Mouse (Mus musculus): Measurements from ENCODE around the gene Rad50. TPM values are rescaled to one million over a fixed set of nuclear protein-coding genes. Genes with fewer than 3 reads are reported as not detected.

Rad50 gene
- polyA plus RNA-seq, 1 experiment from 2014 or later: 15.7 TPM

GRCm38 (mm10) chr11:53635590-53636182, 71.4 kb downstream of the Rad50 start:
- Histone ChIP-seq H3K4me3 (ENCODE audit: low read depth, low read length) (peak overlapping the region; percentile 32; the same call in 1 of the 2 replicates), H3K4me2 (replicated peaks; ENCODE audit: low read depth) (peak overlapping the region; percentile 58), H3K27me3 (ENCODE audit: control insufficient read depth, insufficient read depth, low read length) (no peaks in the 10 kb centered on the region), H3K27ac (replicated peaks) (no peak overlapping the region), H3K9ac (ENCODE audit: low read length) (0 out of 2 replicates have a peak overlapping the region, but pooled peaks have one; percentile 18), H3K9me3 (ENCODE audit: control insufficient read depth, low read length) (no peaks in the 10 kb centered on the region), H3K36me3 (ENCODE audit: control insufficient read depth, insufficient read depth, low read length) (no peaks in the 10 kb centered on the region), H3K4me1 (replicated peaks; ENCODE audit: control insufficient read depth, insufficient read depth) (no peaks in the 10 kb centered on the region)
- 46% methylated on average over 9 of the region's 9 CpGs for WGBS
- ATAC-seq (ENCODE audit: low FRiP score, low TSS enrichment) (no peak), DNase-seq (ENCODE audit: low spot score) (no peak)
- TF ChIP-seq EP300 (optimal IDR thresholded peaks at IDR 0.05) (no peak), CTCF (IDR thresholded peaks at IDR 0.05; ENCODE audit: low read depth) (no peak)

DNA sequence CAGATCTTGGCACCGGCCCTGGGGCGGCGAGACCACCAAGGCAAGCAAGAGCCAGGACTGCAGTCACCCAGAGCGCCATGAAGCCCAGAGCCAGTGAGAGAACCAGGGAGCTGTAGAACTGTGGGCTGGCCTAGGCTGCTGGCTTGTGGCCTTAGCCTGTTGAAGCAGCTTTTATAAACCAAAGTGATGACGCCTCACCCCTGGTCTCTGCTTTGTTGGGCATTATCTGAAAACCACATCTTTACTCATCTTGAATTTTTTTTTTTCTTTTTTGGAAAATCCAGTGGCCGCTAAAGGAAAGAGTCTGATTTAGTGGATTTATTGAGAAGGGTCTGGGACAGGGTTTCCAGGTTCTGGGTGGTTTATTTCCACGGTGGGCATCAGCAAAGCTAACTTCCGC, 72.6 kb downstream of the Rad50 start, which contains the start of gene Il13:
Gene Il13 (minus strand): TSS at position 147 of the 400 bp plus-strand sequence.
- no peak for ATAC-seq (ENCODE audit: low FRiP score, low TSS enrichment)
- no peak within 1 kb of the TSS for H3K4me3 ChIP-seq (ENCODE audit: low read depth, low read length)

GRCm38 (mm10) chr11:53633644-53634043, 73.5 kb downstream of the Rad50 start:
- no peaks in the 10 kb centered on the region for H3K4me1 ChIP-seq (replicated peaks; ENCODE audit: control insufficient read depth, insufficient read depth)
- no peak overlapping the region for H3K27ac ChIP-seq (replicated peaks)
- TF ChIP-seq EP300 (optimal IDR thresholded peaks at IDR 0.05) (no peak), CTCF (IDR thresholded peaks at IDR 0.05; ENCODE audit: low read depth) (no peak)
- H3K4me3 ChIP-seq (ENCODE audit: low read depth, low read length): no peak overlapping the region
- ATAC-seq (ENCODE audit: low FRiP score, low TSS enrichment): no peak
- no peaks in the 10 kb centered on the region for H3K27me3 ChIP-seq (ENCODE audit: control insufficient read depth, insufficient read depth, low read length)
- no peaks in the 10 kb centered on the region for H3K9me3 ChIP-seq (ENCODE audit: control insufficient read depth, low read length)
- no peak overlapping the region for H3K4me2 ChIP-seq (replicated peaks; ENCODE audit: low read depth)
- DNase-seq (ENCODE audit: low spot score): no peak
- WGBS: 84% methylated on average over 7 of the region's 7 CpGs
- H3K36me3 ChIP-seq (ENCODE audit: control insufficient read depth, insufficient read depth, low read length): no peaks in the 10 kb centered on the region
- H3K9ac ChIP-seq (ENCODE audit: low read length): no peak overlapping the region

More for the DNA sequence above, 72.6 kb downstream of the Rad50 start, which contains the start of gene Il13:
- H3K27ac ChIP-seq (replicated peaks): no peak within 1 kb of the TSS
- TF ChIP-seq EP300 (optimal IDR thresholded peaks at IDR 0.05) (no peak), CTCF (IDR thresholded peaks at IDR 0.05; ENCODE audit: low read depth) (no peak)
- H3K4me1 ChIP-seq (replicated peaks; ENCODE audit: control insufficient read depth, insufficient read depth): no peaks in the 10 kb centered on the region
- DNase-seq (ENCODE audit: low spot score): no peak
- H3K27me3 ChIP-seq (ENCODE audit: control insufficient read depth, insufficient read depth, low read length): no peaks in the 10 kb centered on the region
- 92% methylated on average over 8 of the region's 8 CpGs for WGBS
- H3K36me3 ChIP-seq (ENCODE audit: control insufficient read depth, insufficient read depth, low read length): no peaks in the 10 kb centered on the region
- no peak within 1 kb of the TSS for H3K9ac ChIP-seq (ENCODE audit: low read length)
- H3K4me2 ChIP-seq (replicated peaks; ENCODE audit: low read depth): no peak within 1 kb of the TSS
- no peaks in the 10 kb centered on the region for H3K9me3 ChIP-seq (ENCODE audit: control insufficient read depth, low read length)

DNA sequence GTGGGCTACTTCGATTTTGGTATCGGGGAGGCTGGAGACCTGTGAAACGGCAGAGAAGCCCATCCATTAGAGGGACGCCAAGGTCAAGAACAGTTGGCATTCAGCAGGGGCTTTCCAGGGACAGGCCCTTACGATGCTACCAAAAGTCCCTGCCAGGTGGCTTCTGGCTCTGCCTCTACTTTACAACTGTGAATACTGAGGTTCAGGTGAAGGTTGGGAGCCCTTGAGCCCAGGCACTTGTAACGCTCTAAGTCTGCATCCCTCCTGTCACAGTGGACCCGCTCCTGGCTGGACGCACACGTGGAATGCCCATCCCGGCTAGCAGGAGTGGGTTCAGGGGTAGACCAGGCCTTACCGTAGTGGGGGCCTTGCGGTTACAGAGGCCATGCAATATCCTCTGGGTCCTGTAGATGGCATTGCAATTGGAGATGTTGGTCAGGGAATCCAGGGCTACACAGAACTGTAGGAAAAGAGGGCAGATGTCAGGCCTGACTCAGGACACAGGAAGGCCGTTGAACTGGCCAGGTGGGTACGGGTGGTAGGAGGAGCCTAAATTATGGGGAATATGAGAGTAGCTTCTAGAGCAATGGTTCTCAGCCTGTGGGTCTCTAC, 74.9 kb downstream of the Rad50 start:
- no peaks in the 10 kb centered on the region for H3K27me3 ChIP-seq (ENCODE audit: control insufficient read depth, insufficient read depth, low read length)
- DNase-seq (ENCODE audit: low spot score) (no peak), ATAC-seq (ENCODE audit: low FRiP score, low TSS enrichment) (no peak)
- H3K9me3 ChIP-seq (ENCODE audit: control insufficient read depth, low read length): no peaks in the 10 kb centered on the region
- 73% methylated on average over 14 of the region's 14 CpGs for WGBS
- no peaks in the 10 kb centered on the region for H3K36me3 ChIP-seq (ENCODE audit: control insufficient read depth, insufficient read depth, low read length)
- no peaks in the 10 kb centered on the region for H3K4me1 ChIP-seq (replicated peaks; ENCODE audit: control insufficient read depth, insufficient read depth)
- no peak overlapping the region for H3K4me2 ChIP-seq (replicated peaks; ENCODE audit: low read depth)
- no peak overlapping the region for H3K4me3 ChIP-seq (ENCODE audit: low read depth, low read length)
- no peak overlapping the region for H3K9ac ChIP-seq (ENCODE audit: low read length)
- TF ChIP-seq EP300 (optimal IDR thresholded peaks at IDR 0.05) (no peak), CTCF (IDR thresholded peaks at IDR 0.05; ENCODE audit: low read depth) (peak; percentile 59)
- no peak overlapping the region for H3K27ac ChIP-seq (replicated peaks)

- no peaks in the 10 kb centered on the region for H3K36me3 ChIP-seq (ENCODE audit: control insufficient read depth, insufficient read depth, low read length)
- H3K4me1 ChIP-seq (replicated peaks; ENCODE audit: control insufficient read depth, insufficient read depth): no peaks in the 10 kb centered on the region
- no peak overlapping the region for H3K4me2 ChIP-seq (replicated peaks; ENCODE audit: low read depth)
- H3K27me3 ChIP-seq (ENCODE audit: control insufficient read depth, insufficient read depth, low read length): no peaks in the 10 kb centered on the region
- 30% methylated on average over 1 of the region's 1 CpGs for WGBS
- H3K9ac ChIP-seq (ENCODE audit: low read length): no peak overlapping the region
- H3K9me3 ChIP-seq (ENCODE audit: control insufficient read depth, low read length): no peaks in the 10 kb centered on the region
- no peak overlapping the region for H3K27ac ChIP-seq (replicated peaks)
- no peak for TF ChIP-seq EP300 (optimal IDR thresholded peaks at IDR 0.05)
- peak; percentile 91 for TF ChIP-seq CTCF (IDR thresholded peaks at IDR 0.05; ENCODE audit: low read depth)
- peak; percentile 74 for ATAC-seq (ENCODE audit: low FRiP score, low TSS enrichment)
- H3K4me3 ChIP-seq (ENCODE audit: low read depth, low read length): no peak overlapping the region
- peak; percentile 75 for DNase-seq (ENCODE audit: low spot score)
Measured at GRCm38 (mm10) chr11:53627859-53628258, 79.3 kb downstream of the Rad50 start.

DNA sequence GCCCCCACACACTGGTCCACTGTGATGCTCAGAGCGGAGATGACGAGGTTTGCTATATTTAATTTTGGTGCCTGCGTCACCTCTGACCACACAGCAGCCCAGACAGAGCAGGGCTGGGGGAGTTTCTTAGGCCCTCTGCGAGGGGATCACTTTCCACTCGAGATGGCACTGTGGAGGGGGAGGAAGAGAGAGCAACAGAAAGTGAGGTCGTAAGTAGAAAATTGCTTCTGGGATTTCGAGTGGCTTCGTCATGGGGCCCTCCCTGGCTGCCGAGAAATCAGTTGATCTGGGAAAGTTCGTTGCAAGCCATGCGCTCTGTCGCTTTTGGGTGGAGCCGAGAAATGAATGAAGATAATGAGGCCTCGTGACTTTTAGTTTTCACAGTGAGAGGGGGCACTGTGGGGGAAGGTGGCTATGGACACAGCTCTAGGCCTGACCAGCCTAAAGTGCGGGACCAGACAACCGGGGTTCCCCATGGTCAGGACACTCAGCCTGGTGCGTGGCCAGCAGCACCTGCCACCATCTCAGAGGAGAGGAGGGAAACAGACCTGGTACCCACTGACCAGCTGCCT, 80.2 kb downstream of the Rad50 start:
- TF ChIP-seq CTCF (IDR thresholded peaks at IDR 0.05; ENCODE audit: low read depth) (no peak), EP300 (optimal IDR thresholded peaks at IDR 0.05) (no peak)
- H3K9me3 ChIP-seq (ENCODE audit: control insufficient read depth, low read length): no peaks in the 10 kb centered on the region
- no peaks in the 10 kb centered on the region for H3K27me3 ChIP-seq (ENCODE audit: control insufficient read depth, insufficient read depth, low read length)
- H3K4me2 ChIP-seq (replicated peaks; ENCODE audit: low read depth): no peak overlapping the region
- DNase-seq (ENCODE audit: low spot score) (no peak), ATAC-seq (ENCODE audit: low FRiP score, low TSS enrichment) (no peak)
- H3K27ac ChIP-seq (replicated peaks): no peak overlapping the region
- H3K9ac ChIP-seq (ENCODE audit: low read length): no peak overlapping the region
- no peaks in the 10 kb centered on the region for H3K36me3 ChIP-seq (ENCODE audit: control insufficient read depth, insufficient read depth, low read length)
- H3K4me1 ChIP-seq (replicated peaks; ENCODE audit: control insufficient read depth, insufficient read depth): no peaks in the 10 kb centered on the region
- WGBS: 63% methylated on average over 17 of the region's 17 CpGs
- no peak overlapping the region for H3K4me3 ChIP-seq (ENCODE audit: low read depth, low read length)

All from stomach, postnatal 0 days (tissue).